Mouse (Mus musculus): Measurements from ENCODE around the gene Scaf4. TPM values are rescaled to one million over a fixed set of nuclear protein-coding genes. Genes with fewer than 3 reads are reported as not detected.

Scaf4 gene
- 15.5 and 16.3 TPM in 2 replicates for polyA plus RNA-seq (2015; fragmentation: Nextera tagmentation; extraction: Ambion mirVana)

DNA sequence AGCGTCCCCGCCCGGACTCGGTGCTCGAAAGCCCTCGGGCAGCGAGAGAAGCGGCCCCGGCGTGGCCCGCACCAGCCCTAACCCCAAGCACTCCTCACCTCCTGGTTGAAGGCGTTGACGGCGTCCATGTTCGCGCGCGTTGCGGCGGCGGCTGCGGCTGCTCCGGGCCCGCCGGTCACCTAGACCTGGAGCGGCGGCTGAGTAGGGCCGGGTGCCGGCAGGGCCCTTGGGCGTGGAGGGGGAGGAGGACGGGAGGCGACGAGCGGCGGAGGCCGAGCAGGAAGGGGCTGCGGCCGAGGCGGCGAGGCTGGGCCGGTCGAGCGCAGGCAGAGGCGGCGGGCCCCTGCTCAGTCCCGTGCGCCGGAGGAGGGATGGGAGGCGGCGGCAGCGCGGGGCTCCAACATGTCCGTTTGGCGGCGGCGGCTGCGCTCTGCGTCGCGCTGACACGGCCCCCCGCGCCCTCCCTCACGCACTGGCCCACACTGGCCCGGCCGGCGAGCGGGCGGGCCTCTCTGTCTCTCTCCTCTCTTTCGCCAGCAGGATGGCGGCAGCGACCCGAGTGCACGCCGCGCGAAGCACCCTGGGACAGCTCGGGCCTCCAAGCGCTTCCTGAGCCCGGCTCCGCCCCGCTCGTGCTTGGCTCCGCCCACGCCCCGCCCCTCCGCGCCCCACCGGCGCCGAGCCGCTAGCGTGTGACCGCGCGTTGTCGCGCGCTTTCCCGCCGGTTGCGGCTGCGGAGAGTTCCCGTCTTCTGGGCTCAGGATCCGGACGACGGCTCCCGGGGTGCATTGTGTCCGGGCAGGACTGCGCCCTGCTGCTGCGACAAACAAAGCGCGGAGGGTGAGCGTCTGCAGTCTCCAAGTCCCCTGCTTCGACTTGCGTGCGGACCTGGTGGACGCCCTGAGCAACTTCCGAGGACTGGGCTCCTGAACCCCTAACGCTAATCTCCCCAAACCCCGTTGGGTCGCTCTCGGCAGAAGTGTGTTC is at the start of gene Scaf4:
Gene Scaf4 (minus strand): TSS at position 599 of the 987 bp plus-strand sequence.
- under 1% methylated on average over 107 of the region's 123 CpGs for WGBS
- peak within 1 kb of the TSS; percentile 97 for H3K4me2 ChIP-seq
- H3K4me3 ChIP-seq, result peak within 1 kb of the TSS; percentile 91
- peak within 1 kb of the TSS; percentile 99 for H3K9ac ChIP-seq
- peak; percentile 92 for ATAC-seq (ENCODE audit: extremely low read depth, insufficient number of reproducible peaks, low FRiP score, low TSS enrichment)
- H3K27me3 ChIP-seq (replicated peaks), result no peaks in the 10 kb centered on the region
- H3K9me3 ChIP-seq, result no peaks in the 10 kb centered on the region
- H3K4me1 ChIP-seq, result peaks cover 48% of the 10 kb centered on the region
- peaks cover 3% of the 10 kb centered on the region; the same call in 1 of the 2 replicates for H3K36me3 ChIP-seq
- peak within 1 kb of the TSS; percentile 97 for H3K27ac ChIP-seq (replicated peaks)

DNA sequence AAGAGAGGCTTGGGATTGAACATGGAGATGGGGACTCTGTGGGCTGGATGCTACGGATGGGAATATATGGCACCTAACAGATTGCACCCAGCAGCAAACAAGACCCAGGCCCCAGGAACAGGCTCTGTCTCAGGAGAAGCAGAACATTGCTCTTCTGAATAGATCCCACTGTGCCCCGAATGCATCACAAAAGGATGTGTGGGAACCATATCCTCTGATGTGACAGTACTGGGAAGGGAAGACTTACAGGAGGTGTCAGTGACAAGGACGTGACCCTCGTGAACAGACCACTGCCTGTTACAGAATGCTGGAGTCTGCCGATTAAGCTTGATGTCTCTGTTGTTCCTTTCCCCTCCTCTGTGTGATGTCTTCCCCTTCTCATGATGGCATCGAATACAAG is 48.2 kb upstream of the Scaf4 start:
- Histone ChIP-seq H3K9me3 (no peaks in the 10 kb centered on the region), H3K27me3 (replicated peaks) (peaks cover 10% of the 10 kb centered on the region; the same call in 1 of the 2 replicates), H3K9ac (no peak overlapping the region), H3K4me2 (no peak overlapping the region), H3K4me1 (peaks cover 6% of the 10 kb centered on the region; the same call in 1 of the 2 replicates), H3K4me3 (no peak overlapping the region), H3K36me3 (no peaks in the 10 kb centered on the region), H3K27ac (replicated peaks) (no peak overlapping the region)
- ATAC-seq (ENCODE audit: extremely low read depth, insufficient number of reproducible peaks, low FRiP score, low TSS enrichment), result no peak
- 52% methylated on average over 6 of the region's 6 CpGs for WGBS

DNA sequence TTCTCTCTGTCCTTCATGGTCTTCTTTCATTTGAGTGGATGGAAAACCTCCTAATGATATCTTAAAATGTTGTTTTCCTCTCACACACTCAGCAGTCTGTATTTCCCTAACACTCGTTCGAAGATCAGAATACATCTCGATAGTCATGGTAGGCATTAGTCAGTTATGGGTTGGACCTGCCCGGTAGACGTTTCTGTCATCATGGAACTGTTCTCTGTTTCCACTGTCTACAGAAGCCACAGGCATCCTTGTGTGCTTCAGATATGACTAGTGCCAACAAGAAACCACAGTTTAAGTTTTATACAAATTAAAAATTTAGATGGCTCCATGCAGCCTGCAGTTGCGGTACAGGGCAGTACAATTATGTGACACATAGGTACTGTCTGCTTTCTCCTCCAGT is 46.7 kb upstream of the Scaf4 start:
- Histone ChIP-seq H3K27ac (replicated peaks) (no peak overlapping the region), H3K4me1 (peaks cover 6% of the 10 kb centered on the region; the same call in 1 of the 2 replicates), H3K36me3 (no peaks in the 10 kb centered on the region), H3K4me2 (no peak overlapping the region), H3K4me3 (no peak overlapping the region), H3K27me3 (replicated peaks) (peaks cover 10% of the 10 kb centered on the region; the same call in 1 of the 2 replicates), H3K9ac (no peak overlapping the region), H3K9me3 (no peaks in the 10 kb centered on the region)
- no peak for ATAC-seq (ENCODE audit: extremely low read depth, insufficient number of reproducible peaks, low FRiP score, low TSS enrichment)
- WGBS, result 84% methylated on average over 6 of the region's 6 CpGs

DNA sequence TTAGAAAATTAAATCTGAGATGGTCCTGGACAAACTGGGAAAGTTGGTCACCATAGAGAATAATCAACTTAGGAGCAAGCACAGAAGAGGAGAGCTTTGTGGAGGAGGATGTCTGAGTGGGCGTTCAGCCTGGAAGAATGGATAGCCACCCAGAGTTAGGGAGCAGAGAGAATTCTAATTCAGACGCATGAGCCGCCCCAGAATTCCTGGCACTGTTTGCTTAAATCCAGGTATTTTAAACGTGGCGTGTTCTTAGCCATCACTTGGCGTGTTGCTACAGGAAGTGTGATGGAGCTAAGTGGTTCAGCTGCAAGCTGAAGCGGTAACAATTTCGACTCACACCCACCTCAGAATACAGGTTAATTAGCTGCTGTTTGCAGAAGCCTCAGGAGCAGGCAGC is 45.2 kb upstream of the Scaf4 start:
- ATAC-seq (ENCODE audit: extremely low read depth, insufficient number of reproducible peaks, low FRiP score, low TSS enrichment), result no peak
- Histone ChIP-seq H3K4me2 (no peak overlapping the region), H3K9ac (no peak overlapping the region), H3K9me3 (no peaks in the 10 kb centered on the region), H3K36me3 (no peaks in the 10 kb centered on the region), H3K27ac (replicated peaks) (no peak overlapping the region), H3K27me3 (replicated peaks) (peaks cover 10% of the 10 kb centered on the region; the same call in 1 of the 2 replicates), H3K4me1 (peaks cover 6% of the 10 kb centered on the region; the same call in 1 of the 2 replicates), H3K4me3 (no peak overlapping the region)
- 63% methylated on average over 8 of the region's 8 CpGs for WGBS

DNA sequence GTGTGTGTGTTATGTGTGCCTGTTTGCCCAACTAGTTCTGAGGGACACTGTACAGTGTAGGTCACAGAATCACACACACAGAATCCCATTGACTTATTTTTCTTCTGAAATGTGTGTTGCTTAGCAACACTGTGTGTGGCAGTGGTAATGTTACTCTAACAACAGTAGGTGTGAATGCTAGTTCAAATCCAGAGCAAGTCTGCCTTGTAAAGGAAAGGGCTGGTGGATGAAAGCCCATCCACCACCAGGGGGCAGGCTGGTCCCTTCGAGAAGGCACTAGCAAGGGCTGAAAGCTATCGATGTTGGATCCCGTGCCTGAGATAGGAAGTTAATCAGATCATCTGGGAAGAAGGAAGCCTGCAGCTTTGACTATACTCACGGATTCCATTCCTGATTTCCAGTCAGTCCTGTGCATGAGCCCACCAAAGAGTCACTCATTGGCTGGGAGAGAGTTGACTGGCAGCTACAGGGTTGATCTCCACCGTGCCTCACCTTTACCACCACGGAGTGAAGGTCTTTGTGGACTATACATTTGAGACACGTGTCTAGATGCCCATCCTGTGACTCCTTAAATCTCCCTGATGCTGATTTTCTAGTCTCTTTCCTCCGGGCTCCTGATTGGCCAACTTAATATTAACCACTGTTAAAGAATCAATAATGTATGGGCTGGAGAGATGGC is 38.7 kb upstream of the Scaf4 start:
- Histone ChIP-seq H3K9me3 (no peaks in the 10 kb centered on the region), H3K4me3 (no peak overlapping the region), H3K9ac (0 out of 2 replicates have a peak overlapping the region, but pooled peaks have one; percentile 14), H3K4me1 (0 out of 2 replicates have a peak, but pooled peaks cover 3% of the 10 kb centered on the region), H3K27ac (replicated peaks) (no peak overlapping the region), H3K4me2 (0 out of 2 replicates have a peak overlapping the region, but pooled peaks have one; percentile 36), H3K36me3 (no peaks in the 10 kb centered on the region), H3K27me3 (replicated peaks) (no peaks in the 10 kb centered on the region)
- 27% methylated on average over 8 of the region's 8 CpGs for WGBS
- ATAC-seq (ENCODE audit: extremely low read depth, insufficient number of reproducible peaks, low FRiP score, low TSS enrichment), result no peak

DNA sequence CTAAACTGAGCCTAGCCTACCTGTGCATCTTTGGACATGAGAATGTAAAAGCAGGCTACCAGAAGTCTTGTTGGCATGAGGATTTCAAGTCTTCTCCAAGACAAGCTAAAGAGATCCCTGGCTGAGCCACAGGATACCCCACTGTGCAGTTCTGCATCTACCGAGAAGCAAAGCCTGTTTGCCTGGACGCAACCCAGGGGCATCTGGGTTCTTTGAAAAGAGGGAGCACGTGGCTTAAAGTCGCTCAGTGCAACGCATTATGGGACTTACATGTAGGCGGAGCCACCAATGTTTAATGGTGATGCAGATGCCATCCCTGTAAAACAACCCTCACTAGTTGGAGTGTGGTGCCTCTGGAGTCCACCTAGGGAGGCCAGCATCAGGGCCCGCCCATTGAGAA is 35.0 kb upstream of the Scaf4 start:
- Histone ChIP-seq H3K4me3 (no peak overlapping the region), H3K36me3 (no peaks in the 10 kb centered on the region), H3K9me3 (no peaks in the 10 kb centered on the region), H3K27me3 (replicated peaks) (no peaks in the 10 kb centered on the region), H3K27ac (replicated peaks) (no peak overlapping the region), H3K4me2 (no peak overlapping the region), H3K9ac (no peak overlapping the region), H3K4me1 (0 out of 2 replicates have a peak, but pooled peaks cover 3% of the 10 kb centered on the region)
- ATAC-seq (ENCODE audit: extremely low read depth, insufficient number of reproducible peaks, low FRiP score, low TSS enrichment), result no peak
- 70% methylated on average over 7 of the region's 7 CpGs for WGBS

DNA sequence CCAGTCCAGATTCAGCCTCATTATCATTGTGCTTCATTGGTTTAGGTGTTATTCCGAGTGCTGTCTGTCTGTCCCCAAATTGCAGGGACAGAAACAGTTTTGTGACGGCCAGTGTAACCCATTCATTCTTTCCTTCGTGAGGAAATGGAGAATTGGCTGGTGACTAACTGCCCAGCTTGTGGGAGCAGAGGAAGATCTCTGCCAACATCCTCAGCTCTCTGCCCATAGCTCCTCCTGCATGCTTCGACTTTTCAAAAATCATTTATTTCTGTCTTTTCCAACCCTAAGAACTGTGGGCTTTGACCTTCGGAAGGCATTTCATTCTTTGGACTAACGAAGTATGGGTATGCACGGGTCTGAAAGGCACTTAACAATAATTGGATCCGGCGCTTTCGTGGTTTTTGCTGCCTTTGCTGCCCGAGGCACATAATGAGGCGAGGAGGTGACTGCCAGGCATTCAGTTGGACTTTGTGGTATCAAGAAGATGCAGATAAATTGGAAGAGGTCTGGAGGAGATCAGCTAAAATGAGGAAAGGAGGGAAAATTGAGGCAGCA is 34.1 kb upstream of the Scaf4 start:
- H3K36me3 ChIP-seq, result no peaks in the 10 kb centered on the region

DNA sequence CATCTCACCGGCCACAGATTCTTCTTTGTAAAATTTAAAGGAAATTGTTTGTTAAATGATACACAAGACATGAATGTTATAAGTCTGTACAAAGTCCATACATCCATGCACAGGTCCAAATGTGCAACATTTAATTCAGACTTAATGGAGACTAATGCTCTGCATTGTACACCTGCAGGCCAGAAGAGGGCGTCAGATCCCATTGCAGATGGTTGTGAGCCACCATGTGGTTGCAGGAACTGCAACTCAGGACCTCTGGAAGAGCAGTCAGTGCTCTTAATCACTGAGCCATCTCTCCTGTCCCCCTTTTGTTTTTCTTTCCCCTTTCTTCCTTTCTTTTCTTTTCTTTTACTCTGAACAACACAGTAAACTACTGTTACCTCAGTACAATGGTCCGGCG is 33.5 kb upstream of the Scaf4 start:
- no peak for ATAC-seq (ENCODE audit: extremely low read depth, insufficient number of reproducible peaks, low FRiP score, low TSS enrichment)
- H3K4me3 ChIP-seq, result no peak overlapping the region
- H3K9me3 ChIP-seq, result no peaks in the 10 kb centered on the region
- H3K4me1 ChIP-seq, result no peaks in the 10 kb centered on the region
- H3K27ac ChIP-seq (replicated peaks), result no peak overlapping the region
- no peak overlapping the region for H3K9ac ChIP-seq
- no peak overlapping the region for H3K4me2 ChIP-seq
- 76% methylated on average over 4 of the region's 4 CpGs for WGBS
- no peaks in the 10 kb centered on the region for H3K36me3 ChIP-seq
- H3K27me3 ChIP-seq (replicated peaks), result no peaks in the 10 kb centered on the region

More for the DNA sequence above, 34.1 kb upstream of the Scaf4 start:
- H3K27ac ChIP-seq (replicated peaks), result no peak overlapping the region
- H3K4me2 ChIP-seq, result no peak overlapping the region
- 79% methylated on average over 12 of the region's 12 CpGs for WGBS
- no peaks in the 10 kb centered on the region for H3K27me3 ChIP-seq (replicated peaks)
- H3K9ac ChIP-seq, result no peak overlapping the region
- 0 out of 2 replicates have a peak, but pooled peaks cover 3% of the 10 kb centered on the region for H3K4me1 ChIP-seq
- no peak for ATAC-seq (ENCODE audit: extremely low read depth, insufficient number of reproducible peaks, low FRiP score, low TSS enrichment)
- no peaks in the 10 kb centered on the region for H3K9me3 ChIP-seq
- no peak overlapping the region for H3K4me3 ChIP-seq

DNA sequence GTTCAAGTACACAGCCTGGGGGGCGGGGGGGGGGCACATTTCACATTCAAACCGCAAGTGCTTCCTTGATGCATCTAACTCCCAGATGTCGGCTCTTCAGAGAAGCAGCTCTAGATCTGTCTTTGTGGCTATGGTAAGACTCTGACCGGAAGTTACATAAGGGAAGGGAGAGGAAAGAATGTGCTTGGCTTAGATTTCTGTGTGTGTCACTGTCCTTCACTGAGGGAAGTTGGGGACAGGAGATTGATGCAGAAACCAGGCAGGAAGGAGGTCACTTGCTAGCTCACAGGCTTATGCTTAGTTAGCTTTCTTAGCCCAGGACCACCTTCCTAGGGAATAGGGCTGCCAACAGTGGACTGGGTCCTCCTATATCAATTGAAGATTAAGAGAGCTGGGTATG is 31.6 kb upstream of the Scaf4 start:
- H3K27ac ChIP-seq (replicated peaks), result no peak overlapping the region
- H3K9ac ChIP-seq, result no peak overlapping the region
- no peaks in the 10 kb centered on the region for H3K4me1 ChIP-seq
- WGBS, result 81% methylated on average over 4 of the region's 4 CpGs
- H3K4me2 ChIP-seq, result no peak overlapping the region
- H3K36me3 ChIP-seq, result no peaks in the 10 kb centered on the region
- H3K9me3 ChIP-seq, result no peaks in the 10 kb centered on the region
- ATAC-seq (ENCODE audit: extremely low read depth, insufficient number of reproducible peaks, low FRiP score, low TSS enrichment), result no peak
- no peak overlapping the region for H3K4me3 ChIP-seq
- H3K27me3 ChIP-seq (replicated peaks), result no peaks in the 10 kb centered on the region

DNA sequence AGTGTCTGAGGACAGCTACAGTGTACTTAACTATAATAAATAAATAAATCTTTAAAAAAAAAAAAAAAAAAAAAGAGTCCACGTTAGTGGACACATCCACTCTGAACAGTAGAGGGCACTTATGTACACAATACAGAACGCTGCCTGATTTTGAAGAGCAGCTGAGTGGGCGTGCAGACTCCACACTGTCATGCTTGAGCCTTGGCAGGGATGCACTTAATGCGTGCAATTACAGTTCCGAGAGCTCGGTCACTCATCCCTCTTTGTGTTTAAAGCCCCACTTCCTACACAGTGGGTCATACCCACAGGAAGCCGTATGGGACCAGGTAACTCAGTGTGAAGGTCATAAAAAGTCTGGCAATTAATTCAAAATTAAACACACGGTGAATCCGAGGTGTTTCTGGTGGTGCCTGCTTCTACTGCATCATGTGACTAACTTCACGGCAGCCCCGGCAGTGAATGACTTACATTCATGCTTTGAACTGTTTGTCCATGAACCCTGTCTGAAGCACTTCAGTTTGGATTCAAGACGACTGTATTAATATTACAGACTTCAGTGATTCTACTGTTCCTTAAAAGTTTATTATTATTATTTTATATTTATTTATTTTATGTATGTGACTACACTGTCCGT is 28.3 kb upstream of the Scaf4 start:
- Histone ChIP-seq H3K4me1 (no peaks in the 10 kb centered on the region), H3K9me3 (no peaks in the 10 kb centered on the region), H3K27me3 (replicated peaks) (no peaks in the 10 kb centered on the region), H3K9ac (no peak overlapping the region), H3K4me3 (no peak overlapping the region), H3K4me2 (no peak overlapping the region), H3K27ac (replicated peaks) (no peak overlapping the region), H3K36me3 (no peaks in the 10 kb centered on the region)
- 66% methylated on average over 13 of the region's 13 CpGs for WGBS
- ATAC-seq (ENCODE audit: extremely low read depth, insufficient number of reproducible peaks, low FRiP score, low TSS enrichment), result no peak
